Mouse (Mus musculus) lung, postnatal 0 days (tissue): ENCODE measurements around the gene Il13. TPM values are rescaled to one million over a fixed set of nuclear protein-coding genes. Genes with fewer than 3 reads are reported as not detected.

Experiments
- ATAC-seq: fragments of 200-750 bp; cut with Nextera tagmentation; 2 replicates; pipeline ENCODE4 v1.8.0; 2017; ENCODE audit warnings: moderate library complexity
- DNase-seq: peaks from one replicate; pipeline ENCODE4 v3.0.0-alpha.2; 2016; ENCODE audit warnings: low spot score
- H3K27ac ChIP-seq: fragments of 300-500 bp; sonication (generic); 2 replicates; pipeline ENCODE4 v1.5.1; 2014; ENCODE audit warnings: antibody characterized with exemption, mild to moderate bottlenecking, low read length, mixed read lengths
- H3K27me3 ChIP-seq: fragments of 300-500 bp; sonication (generic); replicated peaks from 2 replicates; pipeline ENCODE4 v1.6.1; 2014; ENCODE audit warnings: low read length, mixed read lengths; ENCODE audit not compliant: insufficient read depth
- H3K36me3 ChIP-seq: fragments of 300-500 bp; sonication (generic); 2 replicates; pipeline ENCODE4 v1.6.1; 2014; ENCODE audit warnings: low read length, mixed read lengths; ENCODE audit not compliant: insufficient read depth
- H3K4me1 ChIP-seq: fragments of 300-500 bp; sonication (generic); 2 replicates; pipeline ENCODE4 v1.6.1; 2014; ENCODE audit warnings: antibody characterized with exemption, low read depth, low read length, mixed read lengths; ENCODE audit not compliant: insufficient read depth
- H3K4me2 ChIP-seq: fragments of 300-500 bp; sonication (generic); replicated peaks from 2 replicates; pipeline ENCODE4 v1.6.1; 2014; ENCODE audit warnings: low read depth, mild to moderate bottlenecking, low read length, moderate library complexity, mixed read lengths
- H3K4me3 ChIP-seq: fragments of 300-500 bp; sonication (generic); 2 replicates; pipeline ENCODE4 v1.5.1; 2014; ENCODE audit warnings: low read depth, low read length
- H3K9ac ChIP-seq: fragments of 300-500 bp; sonication (generic); replicated peaks from 2 replicates; pipeline ENCODE4 v1.6.1; 2014; ENCODE audit warnings: low read depth, mild to moderate bottlenecking
- H3K9me3 ChIP-seq: fragments of 300-500 bp; sonication (generic); 2 replicates; pipeline ENCODE4 v1.6.1; 2016; ENCODE audit warnings: low read length, mixed read lengths
- CTCF ChIP-seq: IDR thresholded peaks from 2 replicates; pipeline ENCODE4 v1.5.1; 2016; ENCODE audit warnings: antibody characterized with exemption, mild to moderate bottlenecking
- EP300 ChIP-seq: IDR thresholded peaks from 2 replicates; pipeline ENCODE4 v1.6.1; 2016; ENCODE audit warnings: antibody characterized with exemption, mild to moderate bottlenecking, control low read depth
- WGBS: fragments of 180-500 bp; shearing (Covaris S2); extraction: QIAGEN DNeasy Blood & Tissue Kit; methylation state at CpG from one replicate; pipeline ENCODE4 v1.1.7; 2014; 5-methylcytosine and 5-hydroxymethylcytosine counted together
- polyA plus RNA-seq: library from polyadenylated mRNA; unstranded; fragments of >200 nt; fragmentation: Nextera tagmentation; extraction: Ambion mirVana; gene quantifications from 2 replicates; pipeline ENCODE4 v1.2.1, GENCODE M21; 2015

Gene Il13
- polyA plus RNA-seq, 1 experiment from 2014 or later = not detected

DNA sequence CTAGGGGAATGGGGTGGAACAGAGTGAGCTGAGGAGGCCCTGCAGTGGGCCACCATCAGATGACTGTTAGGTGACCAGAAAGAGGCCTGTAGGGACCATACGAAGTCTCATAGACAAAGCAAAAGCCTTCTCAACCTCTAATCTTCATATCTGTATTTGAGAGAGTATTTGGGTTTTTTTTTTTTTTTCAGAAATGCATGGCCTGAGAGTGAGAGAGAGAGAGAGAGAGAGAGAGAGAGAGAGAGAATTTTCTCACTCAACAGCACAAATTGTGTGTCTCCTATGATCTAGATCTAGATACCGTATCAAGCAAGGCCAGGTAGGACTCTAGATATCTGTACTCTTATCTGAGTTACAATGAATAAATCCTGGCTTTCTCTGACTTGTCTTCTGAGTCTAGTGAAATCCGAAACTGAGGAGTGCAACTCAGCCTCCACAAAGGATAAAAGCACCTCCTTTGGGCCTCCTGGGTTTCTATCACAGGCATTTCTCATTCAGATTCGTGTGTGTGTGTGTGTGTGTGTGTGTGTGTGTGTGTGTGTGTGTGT is 16.9 kb downstream of the Il13 start:
- H3K4me2 ChIP-seq = no peak overlapping the region
- TF ChIP-seq EP300 = no peak
- TF ChIP-seq CTCF = no peak
- H3K27me3 ChIP-seq = no peaks in the 10 kb centered on the region
- H3K4me1 ChIP-seq = no peaks in the 10 kb centered on the region
- DNase-seq (no peak), ATAC-seq (no peak)
- no peaks in the 10 kb centered on the region for H3K9me3 ChIP-seq
- WGBS = 57% methylated on average over 4 of the region's 4 CpGs
- no peak overlapping the region for H3K27ac ChIP-seq
- H3K9ac ChIP-seq = no peak overlapping the region
- H3K36me3 ChIP-seq = no peaks in the 10 kb centered on the region
- no peak overlapping the region for H3K4me3 ChIP-seq

DNA sequence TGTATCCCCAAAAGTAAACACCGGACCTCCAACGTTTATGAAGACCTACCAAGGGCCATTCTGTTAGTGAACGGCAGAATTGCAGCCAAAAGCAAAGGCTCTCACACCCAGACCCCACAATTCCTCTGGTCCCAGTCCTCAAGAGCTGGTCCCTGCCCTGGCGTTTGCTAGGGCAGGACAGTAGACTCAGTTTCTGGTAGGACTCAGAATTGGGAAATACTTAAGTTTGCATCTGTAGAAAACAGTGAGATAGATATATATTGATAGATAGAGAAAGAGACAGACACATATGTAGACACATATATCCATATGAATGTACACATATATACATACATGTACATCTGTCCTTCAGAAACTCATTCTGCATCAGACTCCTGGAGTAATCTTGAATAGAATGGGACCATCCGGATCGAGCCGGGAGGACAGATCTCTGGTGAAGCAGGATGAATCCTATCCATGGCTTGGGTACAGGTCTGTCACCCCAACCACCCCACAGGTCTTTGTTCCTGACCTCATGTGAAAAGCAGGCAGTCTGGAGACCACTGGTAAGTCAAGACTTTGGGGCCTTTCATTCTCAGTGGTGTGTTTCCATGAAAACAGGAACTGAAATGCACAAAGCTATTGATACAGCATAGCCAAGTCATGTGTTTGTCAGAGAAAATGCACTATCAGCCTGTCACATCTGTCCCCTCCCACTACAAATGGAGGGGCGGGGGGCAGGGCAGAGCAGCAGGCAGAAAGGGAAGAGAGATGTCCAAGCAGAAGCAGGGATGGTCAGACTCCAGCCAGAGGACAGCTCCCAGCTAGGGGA is 17.5 kb downstream of the Il13 start:
- Histone ChIP-seq H3K4me1 (no peaks in the 10 kb centered on the region), H3K4me2 (no peak overlapping the region), H3K36me3 (no peaks in the 10 kb centered on the region), H3K27ac (no peak overlapping the region), H3K4me3 (no peak overlapping the region), H3K9me3 (no peaks in the 10 kb centered on the region), H3K27me3 (no peaks in the 10 kb centered on the region), H3K9ac (no peak overlapping the region)
- no peak for TF ChIP-seq EP300
- TF ChIP-seq CTCF = no peak
- no peak for ATAC-seq
- 64% methylated on average over 8 of the region's 8 CpGs for WGBS
- no peak for DNase-seq

DNA sequence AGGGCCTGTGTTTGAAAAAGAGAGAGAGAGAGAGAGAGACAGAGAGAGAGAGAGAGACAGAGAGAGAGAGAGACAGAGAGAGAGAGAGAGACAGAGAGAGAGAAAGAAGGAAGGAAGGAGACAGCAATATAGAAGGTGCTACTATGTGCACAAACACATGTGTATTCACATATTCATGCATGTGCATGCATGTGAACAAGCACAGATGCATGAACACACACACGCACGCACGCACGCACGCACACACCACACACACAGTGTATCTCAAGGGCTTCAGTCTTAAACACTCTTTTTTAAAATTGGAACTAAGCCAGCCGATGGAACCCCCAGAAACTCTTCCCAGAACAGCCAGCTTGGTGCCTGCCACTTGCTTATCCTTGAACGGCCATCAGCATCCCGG is 18.9 kb downstream of the Il13 start:
- Histone ChIP-seq H3K27ac (no peak overlapping the region), H3K4me1 (no peaks in the 10 kb centered on the region), H3K36me3 (no peaks in the 10 kb centered on the region), H3K9me3 (no peaks in the 10 kb centered on the region), H3K27me3 (no peaks in the 10 kb centered on the region), H3K4me2 (no peak overlapping the region), H3K9ac (no peak overlapping the region), H3K4me3 (no peak overlapping the region)
- DNase-seq = no peak
- ATAC-seq = no peak
- 96% methylated on average over 8 of the region's 8 CpGs for WGBS
- no peak for TF ChIP-seq CTCF
- no peak for TF ChIP-seq EP300

DNA sequence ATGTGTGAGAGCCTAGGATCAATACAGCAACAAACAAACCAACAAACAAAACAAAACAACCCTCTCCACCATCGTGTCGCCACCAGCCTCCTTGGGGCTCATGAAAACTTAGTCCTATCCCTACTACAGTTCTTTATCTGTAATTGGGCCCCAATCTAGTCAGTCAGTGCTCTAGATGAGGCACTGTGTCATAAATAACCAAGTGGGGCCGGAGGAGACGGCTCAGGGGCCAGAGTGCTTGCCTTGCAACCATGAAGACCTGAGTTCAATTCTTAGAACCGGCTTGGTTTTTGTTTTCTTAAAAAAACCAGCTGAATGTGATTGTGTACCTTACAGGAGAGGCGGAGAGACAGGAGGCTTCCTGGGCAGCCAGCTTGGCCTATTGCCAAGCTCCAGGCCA is 19.3 kb downstream of the Il13 start:
- ATAC-seq (no peak), DNase-seq (no peak)
- Histone ChIP-seq H3K9me3 (no peaks in the 10 kb centered on the region), H3K4me1 (no peaks in the 10 kb centered on the region), H3K36me3 (no peaks in the 10 kb centered on the region), H3K4me2 (no peak overlapping the region), H3K4me3 (no peak overlapping the region), H3K27ac (no peak overlapping the region), H3K9ac (no peak overlapping the region), H3K27me3 (no peaks in the 10 kb centered on the region)
- 49% methylated on average over 6 of the region's 6 CpGs for WGBS
- no peak for TF ChIP-seq EP300
- TF ChIP-seq CTCF = no peak

DNA sequence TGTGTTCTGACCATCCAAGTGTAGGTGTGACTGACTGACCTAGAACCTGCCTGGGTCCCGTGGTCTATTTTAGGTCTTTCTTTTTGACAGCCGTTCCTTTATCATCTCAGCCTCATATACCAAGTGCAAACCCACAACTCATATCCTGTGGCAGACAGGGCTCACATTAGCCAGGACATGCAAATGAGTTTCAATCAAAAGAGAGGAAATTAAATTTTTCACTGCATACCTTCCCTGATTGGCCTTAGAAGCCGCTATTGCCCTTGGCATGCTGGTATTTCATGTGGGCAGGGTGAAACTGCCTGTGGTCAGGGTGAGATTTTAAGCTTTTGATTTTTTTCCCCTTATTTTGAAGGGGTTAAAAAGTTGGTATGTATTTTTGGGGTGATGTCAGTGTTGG is 24.8 kb downstream of the Il13 start:
- Histone ChIP-seq H3K4me1 (0 out of 2 replicates have a peak, but pooled peaks cover 5% of the 10 kb centered on the region), H3K9ac (no peak overlapping the region), H3K27ac (no peak overlapping the region), H3K27me3 (no peaks in the 10 kb centered on the region), H3K9me3 (no peaks in the 10 kb centered on the region), H3K36me3 (no peaks in the 10 kb centered on the region), H3K4me2 (no peak overlapping the region), H3K4me3 (no peak overlapping the region)
- ATAC-seq (no peak), DNase-seq (no peak)
- TF ChIP-seq CTCF (no peak), EP300 (no peak)
- 68% methylated on average over 3 of the region's 3 CpGs for WGBS

DNA sequence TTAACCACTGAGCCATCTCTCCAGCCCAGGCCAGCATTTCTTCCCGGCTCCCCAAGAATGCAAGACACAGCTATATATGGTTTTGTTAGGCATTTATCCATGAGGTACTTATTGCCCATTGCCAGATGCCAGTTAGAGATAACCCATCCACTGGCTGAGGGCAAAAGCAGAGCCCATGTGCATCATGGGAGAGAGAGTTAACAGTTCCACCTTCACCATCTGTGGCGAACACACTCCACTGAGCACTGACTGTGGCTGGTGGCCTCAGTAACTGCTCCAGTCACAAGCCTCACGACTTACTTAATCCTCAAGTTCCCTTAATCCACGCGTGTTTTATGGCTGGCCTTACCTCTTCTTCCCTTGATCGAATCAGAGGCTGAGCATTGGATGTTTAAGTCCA is 25.3 kb downstream of the Il13 start:
- Histone ChIP-seq H3K27me3 (no peaks in the 10 kb centered on the region), H3K9ac (no peak overlapping the region), H3K4me1 (0 out of 2 replicates have a peak, but pooled peaks cover 5% of the 10 kb centered on the region), H3K36me3 (no peaks in the 10 kb centered on the region), H3K9me3 (no peaks in the 10 kb centered on the region), H3K27ac (no peak overlapping the region), H3K4me3 (no peak overlapping the region), H3K4me2 (no peak overlapping the region)
- no peak for ATAC-seq
- WGBS = 82% methylated on average over 6 of the region's 6 CpGs
- no peak for DNase-seq
- no peak for TF ChIP-seq EP300
- TF ChIP-seq CTCF = no peak
